Mouse (Mus musculus) olfactory bulb, adult 2 months (tissue): ENCODE results near the gene AC161166.1.

Source experiments
- CTCF ChIP-seq: fragments of 200-500 bp; IDR thresholded peaks from 2 replicates; pipeline ENCODE4 v1.5.1; 2012; ENCODE audit warnings: low read depth, mild to moderate bottlenecking, low read length, moderate library complexity; ENCODE audit not compliant: insufficient read depth
- POLR2A ChIP-seq: fragments of 200-500 bp; IDR thresholded peaks from 2 replicates; pipeline ENCODE4 v1.6.1; 2012; ENCODE audit warnings: mild to moderate bottlenecking, low read depth, low read length, moderate library complexity; ENCODE audit not compliant: insufficient read depth

GRCm38 (mm10) chr7:24525686-24526420, 13.6 kb upstream of the AC161166.1 start:
- TF ChIP-seq POLR2A (no peak), CTCF (no peak)
